Mouse (Mus musculus): ENCODE data around the gene Akap12. TPM values are rescaled to one million over a fixed set of nuclear protein-coding genes. Genes with fewer than 3 reads are reported as not detected.

Gene Akap12
- polyA plus RNA-seq, 1 experiment from 2014 or later, result 79.2 TPM

GRCm38 (mm10) chr10:4341430-4341829 lies 75.2 kb downstream of the Akap12 start:
- H3K27ac ChIP-seq (replicated peaks), result no peak overlapping the region
- H3K36me3 ChIP-seq, result no peaks in the 10 kb centered on the region
- H3K27me3 ChIP-seq, result no peaks in the 10 kb centered on the region
- 0 out of 2 replicates have a peak, but pooled peaks cover 3% of the 10 kb centered on the region for H3K4me1 ChIP-seq
- H3K4me2 ChIP-seq (replicated peaks), result no peak overlapping the region
- WGBS, result 15% methylated on average over 2 of the region's 2 CpGs
- no peak overlapping the region for H3K9ac ChIP-seq (replicated peaks)
- no peaks in the 10 kb centered on the region for H3K9me3 ChIP-seq
- H3K4me3 ChIP-seq, result no peak overlapping the region
- peak; percentile 58; the same call in 1 of the 2 replicates for ATAC-seq (ENCODE audit: low FRiP score, low read depth)

GRCm38 (mm10) chr10:4346489-4347135 lies 80.4 kb downstream of the Akap12 start:
- Histone ChIP-seq H3K4me2 (replicated peaks) (peak overlapping the region; percentile 52), H3K27me3 (no peaks in the 10 kb centered on the region), H3K27ac (replicated peaks) (no peak overlapping the region), H3K4me1 (no peaks in the 10 kb centered on the region), H3K9me3 (no peaks in the 10 kb centered on the region), H3K4me3 (peak overlapping the region; percentile 33), H3K9ac (replicated peaks) (no peak overlapping the region), H3K36me3 (no peaks in the 10 kb centered on the region)
- WGBS, result 6% methylated on average over 28 of the region's 28 CpGs
- peak; percentile 90 for ATAC-seq (ENCODE audit: low FRiP score, low read depth)

GRCm38 (mm10) chr10:4347136-4347492 lies 80.9 kb downstream of the Akap12 start:
- Histone ChIP-seq H3K4me1 (no peaks in the 10 kb centered on the region), H3K27ac (replicated peaks) (no peak overlapping the region), H3K36me3 (no peaks in the 10 kb centered on the region), H3K9ac (replicated peaks) (no peak overlapping the region), H3K27me3 (no peaks in the 10 kb centered on the region), H3K4me3 (no peak overlapping the region), H3K4me2 (replicated peaks) (peak overlapping the region; percentile 52), H3K9me3 (no peaks in the 10 kb centered on the region)
- ATAC-seq (ENCODE audit: low FRiP score, low read depth), result peak; percentile 74; the same call in 1 of the 2 replicates
- 66% methylated on average over 4 of the region's 4 CpGs for WGBS

GRCm38 (mm10) chr10:4347591-4347990 lies 81.4 kb downstream of the Akap12 start:
- 96% methylated on average over 14 of the region's 14 CpGs for WGBS
- no peak overlapping the region for H3K4me3 ChIP-seq
- H3K9ac ChIP-seq (replicated peaks), result no peak overlapping the region
- H3K36me3 ChIP-seq, result no peaks in the 10 kb centered on the region
- no peak for ATAC-seq (ENCODE audit: low FRiP score, low read depth)
- no peaks in the 10 kb centered on the region for H3K9me3 ChIP-seq
- H3K27ac ChIP-seq (replicated peaks), result no peak overlapping the region
- H3K27me3 ChIP-seq, result no peaks in the 10 kb centered on the region
- no peaks in the 10 kb centered on the region for H3K4me1 ChIP-seq
- H3K4me2 ChIP-seq (replicated peaks), result no peak overlapping the region

GRCm38 (mm10) chr10:4354371-4355260 lies 88.4 kb downstream of the Akap12 start:
- no peak for ATAC-seq (ENCODE audit: low FRiP score, low read depth)
- Histone ChIP-seq H3K4me3 (no peak overlapping the region), H3K36me3 (peaks cover 22% of the 10 kb centered on the region; the same call in 1 of the 2 replicates), H3K27me3 (no peaks in the 10 kb centered on the region), H3K4me1 (no peaks in the 10 kb centered on the region), H3K9me3 (no peaks in the 10 kb centered on the region), H3K9ac (replicated peaks) (no peak overlapping the region), H3K27ac (replicated peaks) (no peak overlapping the region), H3K4me2 (replicated peaks) (no peak overlapping the region)
- WGBS, result 91% methylated on average over 38 of the region's 38 CpGs

- ATAC-seq (ENCODE audit: low FRiP score, low read depth), result no peak
- WGBS, result 91% methylated on average over 19 of the region's 19 CpGs
- Histone ChIP-seq H3K9me3 (no peaks in the 10 kb centered on the region), H3K4me2 (replicated peaks) (no peak overlapping the region), H3K36me3 (peaks cover 22% of the 10 kb centered on the region; the same call in 1 of the 2 replicates), H3K27me3 (no peaks in the 10 kb centered on the region), H3K9ac (replicated peaks) (no peak overlapping the region), H3K4me3 (no peak overlapping the region), H3K4me1 (no peaks in the 10 kb centered on the region), H3K27ac (replicated peaks) (no peak overlapping the region)
These were observed 89.8 kb downstream of the Akap12 start for GRCm38 (mm10) chr10:4355882-4356451.

- Histone ChIP-seq H3K27me3 (no peaks in the 10 kb centered on the region), H3K27ac (replicated peaks) (no peak overlapping the region), H3K4me2 (replicated peaks) (no peak overlapping the region), H3K9me3 (peaks cover 4% of the 10 kb centered on the region; the same call in 1 of the 2 replicates), H3K4me3 (no peak overlapping the region), H3K36me3 (peaks cover 22% of the 10 kb centered on the region; the same call in 1 of the 2 replicates), H3K9ac (replicated peaks) (no peak overlapping the region), H3K4me1 (no peaks in the 10 kb centered on the region)
- ATAC-seq (ENCODE audit: low FRiP score, low read depth), result no peak
- 89% methylated on average over 5 of the region's 5 CpGs for WGBS
These were observed 90.5 kb downstream of the Akap12 start for GRCm38 (mm10) chr10:4356640-4357039.

- Histone ChIP-seq H3K9me3 (peaks cover 6% of the 10 kb centered on the region; the same call in 1 of the 2 replicates), H3K36me3 (peaks cover 22% of the 10 kb centered on the region; the same call in 1 of the 2 replicates), H3K27ac (replicated peaks) (no peak overlapping the region), H3K27me3 (no peaks in the 10 kb centered on the region), H3K4me3 (no peak overlapping the region), H3K4me2 (replicated peaks) (no peak overlapping the region), H3K9ac (replicated peaks) (no peak overlapping the region), H3K4me1 (no peaks in the 10 kb centered on the region)
- WGBS, result 86% methylated on average over 10 of the region's 10 CpGs
- no peak for ATAC-seq (ENCODE audit: low FRiP score, low read depth)
These were observed 91.3 kb downstream of the Akap12 start for GRCm38 (mm10) chr10:4357435-4357834.

GRCm38 (mm10) chr10:4364618-4365017 lies 98.4 kb downstream of the Akap12 start:
- Histone ChIP-seq H3K9ac (replicated peaks) (no peak overlapping the region), H3K36me3 (peaks cover 36% of the 10 kb centered on the region), H3K9me3 (peaks cover 21% of the 10 kb centered on the region), H3K4me2 (replicated peaks) (no peak overlapping the region), H3K4me1 (no peaks in the 10 kb centered on the region), H3K4me3 (no peak overlapping the region), H3K27ac (replicated peaks) (no peak overlapping the region), H3K27me3 (no peaks in the 10 kb centered on the region)
- ATAC-seq (ENCODE audit: low FRiP score, low read depth), result no peak
- WGBS, result 92% methylated on average over 3 of the region's 3 CpGs

GRCm38 (mm10) chr10:4370105-4370504 lies 103.9 kb downstream of the Akap12 start:
- Histone ChIP-seq H3K4me2 (replicated peaks) (no peak overlapping the region), H3K36me3 (peaks cover 61% of the 10 kb centered on the region)
- WGBS, result 91% methylated on average over 11 of the region's 11 CpGs

GRCm38 (mm10) chr10:4372011-4372410 lies 105.8 kb downstream of the Akap12 start:
- Histone ChIP-seq H3K27me3 (no peaks in the 10 kb centered on the region), H3K9ac (replicated peaks) (no peak overlapping the region), H3K9me3 (0 out of 2 replicates have a peak, but pooled peaks cover 4% of the 10 kb centered on the region), H3K27ac (replicated peaks) (no peak overlapping the region), H3K36me3 (peaks cover 51% of the 10 kb centered on the region), H3K4me3 (no peak overlapping the region), H3K4me2 (replicated peaks) (no peak overlapping the region), H3K4me1 (no peaks in the 10 kb centered on the region; the same call in 1 of the 2 replicates)
- peak; percentile 41; the same call in 1 of the 2 replicates for ATAC-seq (ENCODE audit: low FRiP score, low read depth)
- 63% methylated on average over 5 of the region's 5 CpGs for WGBS

More at GRCm38 (mm10) chr10:4370105-4370504, 103.9 kb downstream of the Akap12 start:
- ATAC-seq (ENCODE audit: low FRiP score, low read depth), result no peak
- Histone ChIP-seq H3K4me3 (no peak overlapping the region), H3K9me3 (0 out of 2 replicates have a peak, but pooled peaks cover 4% of the 10 kb centered on the region), H3K27ac (replicated peaks) (no peak overlapping the region), H3K4me1 (no peaks in the 10 kb centered on the region), H3K9ac (replicated peaks) (no peak overlapping the region), H3K27me3 (no peaks in the 10 kb centered on the region)

GRCm38 (mm10) chr10:4373558-4373957 lies 107.4 kb downstream of the Akap12 start:
- 87% methylated on average over 4 of the region's 4 CpGs for WGBS

More at GRCm38 (mm10) chr10:4373558-4373957, 107.4 kb downstream of the Akap12 start:
- Histone ChIP-seq H3K27ac (replicated peaks) (no peak overlapping the region), H3K27me3 (no peaks in the 10 kb centered on the region), H3K9me3 (no peaks in the 10 kb centered on the region), H3K4me2 (replicated peaks) (no peak overlapping the region), H3K9ac (replicated peaks) (no peak overlapping the region), H3K4me1 (no peaks in the 10 kb centered on the region; the same call in 1 of the 2 replicates), H3K4me3 (no peak overlapping the region), H3K36me3 (peaks cover 36% of the 10 kb centered on the region)
- no peak for ATAC-seq (ENCODE audit: low FRiP score, low read depth)

Data from midbrain, embryonic 12.5 days (tissue).